Mouse (Mus musculus) cerebellum, adult 2 months (tissue): ENCODE measurements around the gene Sgce. TPM values are rescaled to one million over a fixed set of nuclear protein-coding genes. Genes with fewer than 3 reads are reported as not detected.

Experiments
- DNase-seq, 2 experiments: peaks; one replicate each; pipeline ENCODE4 v3.0.0; 2021
- H3K27ac ChIP-seq: fragments of 200-500 bp; 2 replicates; pipeline ENCODE4 v1.5.1; 2012; ENCODE audit warnings: low read length, control low read depth, inconsistent platforms; ENCODE audit not compliant: insufficient read depth
- H3K27me3 ChIP-seq: fragments of 200-500 bp; 2 replicates; pipeline ENCODE4 v1.6.1; 2012; ENCODE audit warnings: inconsistent platforms, mild to moderate bottlenecking, low read length, moderate library complexity; ENCODE audit not compliant: control insufficient read depth, insufficient read depth
- H3K4me1 ChIP-seq: fragments of 200-500 bp; 2 replicates; pipeline ENCODE4 v1.6.1; 2011; ENCODE audit warnings: low read length; ENCODE audit not compliant: control insufficient read depth, insufficient read depth
- H3K4me3 ChIP-seq: fragments of 200-500 bp; replicated peaks from 2 replicates; pipeline ENCODE3; 2011; ENCODE audit warnings: mild to moderate bottlenecking, low read depth, low read length, control low read depth; ENCODE audit not compliant: insufficient read depth
- CTCF ChIP-seq: fragments of 200-500 bp; IDR thresholded peaks from 2 replicates; pipeline ENCODE4 v1.5.1; 2011; ENCODE audit warnings: low read depth, mild to moderate bottlenecking, control low read depth, low read length, moderate library complexity, borderline replicate concordance; ENCODE audit not compliant: insufficient read depth
- POLR2A ChIP-seq: fragments of 200-500 bp; IDR thresholded peaks from 2 replicates; pipeline ENCODE4 v1.6.1; 2011; ENCODE audit warnings: low read length, control low read depth, borderline replicate concordance; ENCODE audit not compliant: insufficient read depth
- WGBS: fragments of 180-500 bp; shearing (Covaris S2); methylation state at CpG from one replicate; pipeline ENCODE4 v1.1.7; 2018; 5-methylcytosine and 5-hydroxymethylcytosine counted together
- polyA plus RNA-seq: library from polyadenylated mRNA; depleted of rRNA; stranded (reverse); fragments of >200 nt; gene quantifications from 2 replicates; pipeline ENCODE4 v1.2.3, GENCODE M21; 2012

The Sgce gene
- polyA plus RNA-seq, 1 experiment, result 40.5 TPM

DNA sequence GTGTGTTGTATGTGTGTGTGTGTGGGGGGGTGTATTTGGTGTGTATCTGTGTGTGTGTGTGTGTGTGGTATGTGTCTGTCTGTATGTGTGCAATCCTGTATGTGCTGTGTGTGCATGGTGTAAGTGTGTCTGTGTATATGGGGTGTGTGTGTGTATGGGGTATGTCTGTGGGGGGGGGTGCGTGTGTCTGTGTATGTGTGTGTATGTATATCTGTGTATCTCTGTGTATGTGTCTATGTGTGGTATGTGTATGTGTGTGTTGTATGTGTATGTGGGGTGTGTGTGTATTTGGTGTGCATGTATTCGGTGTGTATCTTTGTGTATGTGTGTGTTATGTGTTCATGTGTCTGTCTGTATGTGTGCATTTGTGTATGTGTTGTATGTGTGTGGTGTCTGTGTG, 30.8 kb downstream of the Sgce start:
- Histone ChIP-seq H3K27ac (no peak overlapping the region), H3K4me3 (no peak overlapping the region), H3K4me1 (no peaks in the 10 kb centered on the region), H3K27me3 (no peaks in the 10 kb centered on the region)
- no peak for DNase-seq
- WGBS, result 98% methylated on average over 2 of the region's 2 CpGs
- TF ChIP-seq POLR2A (no peak), CTCF (no peak)

DNA sequence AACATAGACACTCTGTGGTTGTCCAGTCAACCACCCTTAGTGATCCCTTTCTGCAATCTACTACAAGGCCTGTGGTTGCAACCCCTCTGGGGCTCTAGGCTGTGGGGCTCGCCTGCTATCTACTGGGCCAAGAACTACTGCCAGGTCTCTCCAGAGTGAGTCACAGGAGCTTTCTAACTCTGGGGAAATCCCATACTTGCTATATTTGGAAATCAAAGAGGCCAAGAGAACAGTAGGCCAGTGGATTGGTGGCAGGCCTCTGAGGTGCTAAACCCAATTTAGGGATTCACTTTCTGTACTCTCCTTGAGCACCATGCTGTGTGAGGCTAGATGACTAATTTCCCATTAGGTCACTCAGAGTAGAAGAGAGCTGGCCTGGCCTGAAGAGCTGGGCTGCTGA, 38.0 kb downstream of the Sgce start:
- TF ChIP-seq POLR2A, result no peak
- TF ChIP-seq CTCF, result no peak
- WGBS, result 56% methylated on average over 1 of the region's 1 CpGs

GRCm38 (mm10) chr6:4706415-4706814, 40.6 kb downstream of the Sgce start:
- Histone ChIP-seq H3K4me3 (no peak overlapping the region), H3K27me3 (no peaks in the 10 kb centered on the region), H3K27ac (no peak overlapping the region), H3K4me1 (no peaks in the 10 kb centered on the region)
- no peak for TF ChIP-seq CTCF
- TF ChIP-seq POLR2A, result no peak
- WGBS, result 92% methylated on average over 5 of the region's 5 CpGs
- no peak for DNase-seq

More for the DNA sequence above, 38.0 kb downstream of the Sgce start:
- Histone ChIP-seq H3K4me3 (no peak overlapping the region), H3K27me3 (no peaks in the 10 kb centered on the region), H3K4me1 (no peaks in the 10 kb centered on the region), H3K27ac (no peak overlapping the region)
- DNase-seq, result peak in 1 of 2 experiments; percentile 65

GRCm38 (mm10) chr6:4703908-4704307, 43.1 kb downstream of the Sgce start:
- WGBS, result 81% methylated on average over 7 of the region's 7 CpGs
- H3K4me1 ChIP-seq, result no peaks in the 10 kb centered on the region
- no peak for DNase-seq
- H3K27me3 ChIP-seq, result no peaks in the 10 kb centered on the region
- no peak overlapping the region for H3K4me3 ChIP-seq
- no peak overlapping the region for H3K27ac ChIP-seq
- TF ChIP-seq POLR2A, result no peak
- TF ChIP-seq CTCF, result no peak

DNA sequence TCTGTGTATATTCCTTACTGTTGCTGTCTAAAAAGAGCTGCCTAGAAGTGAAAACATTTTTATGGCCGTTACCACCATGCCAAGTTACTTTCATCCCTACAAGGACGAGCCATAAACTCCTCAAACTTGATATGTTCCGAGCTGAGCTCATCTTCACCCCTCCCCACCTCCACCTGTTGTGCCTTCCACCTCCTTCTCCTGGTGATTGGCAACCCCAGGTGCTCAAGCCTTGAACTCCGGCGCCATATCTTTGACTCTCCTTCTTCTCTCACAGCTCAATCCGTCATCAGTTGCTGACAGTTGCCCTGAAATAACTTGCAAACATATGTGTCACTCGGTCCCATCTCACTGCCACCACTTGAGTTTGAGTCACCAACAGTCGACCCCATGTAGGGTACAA, 45.4 kb downstream of the Sgce start:
- TF ChIP-seq POLR2A (no peak), CTCF (no peak)
- WGBS, result 85% methylated on average over 8 of the region's 8 CpGs

DNA sequence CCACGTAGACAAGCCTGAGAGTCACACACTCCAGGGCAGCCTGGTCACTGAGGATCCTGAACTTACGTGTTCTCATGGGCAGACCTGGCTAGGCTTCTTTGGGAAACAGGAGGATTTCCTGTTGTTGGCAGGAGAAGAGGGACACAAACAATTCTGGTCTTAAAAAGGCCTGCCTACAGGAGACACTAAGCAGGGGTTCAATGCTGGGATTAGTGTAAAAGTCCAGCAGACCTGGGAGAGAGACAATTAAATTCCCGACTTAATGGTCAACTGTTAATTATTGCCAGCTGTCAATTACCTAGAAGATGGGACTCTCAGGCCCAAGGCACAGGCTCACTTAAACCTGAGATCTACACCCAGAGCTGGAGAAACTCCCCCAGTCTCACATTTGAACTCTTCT, 51.2 kb downstream of the Sgce start:
- DNase-seq, result no peak
- no peaks in the 10 kb centered on the region for H3K4me1 ChIP-seq
- TF ChIP-seq CTCF (no peak), POLR2A (no peak)
- H3K27me3 ChIP-seq, result no peaks in the 10 kb centered on the region
- H3K27ac ChIP-seq, result no peak overlapping the region
- H3K4me3 ChIP-seq, result no peak overlapping the region
- 58% methylated on average over 3 of the region's 3 CpGs for WGBS

More for the DNA sequence above, 45.4 kb downstream of the Sgce start:
- DNase-seq, result no peak
- Histone ChIP-seq H3K4me1 (no peaks in the 10 kb centered on the region), H3K27ac (no peak overlapping the region), H3K4me3 (no peak overlapping the region), H3K27me3 (no peaks in the 10 kb centered on the region)

- H3K27me3 ChIP-seq, result no peaks in the 10 kb centered on the region
- no peak for DNase-seq
- H3K4me3 ChIP-seq, result no peak overlapping the region
- TF ChIP-seq CTCF (no peak), POLR2A (no peak)
- 60% methylated on average over 8 of the region's 8 CpGs for WGBS
- H3K4me1 ChIP-seq, result no peaks in the 10 kb centered on the region
- no peak overlapping the region for H3K27ac ChIP-seq
Observed at GRCm38 (mm10) chr6:4694672-4695231, 52.3 kb downstream of the Sgce start.

DNA sequence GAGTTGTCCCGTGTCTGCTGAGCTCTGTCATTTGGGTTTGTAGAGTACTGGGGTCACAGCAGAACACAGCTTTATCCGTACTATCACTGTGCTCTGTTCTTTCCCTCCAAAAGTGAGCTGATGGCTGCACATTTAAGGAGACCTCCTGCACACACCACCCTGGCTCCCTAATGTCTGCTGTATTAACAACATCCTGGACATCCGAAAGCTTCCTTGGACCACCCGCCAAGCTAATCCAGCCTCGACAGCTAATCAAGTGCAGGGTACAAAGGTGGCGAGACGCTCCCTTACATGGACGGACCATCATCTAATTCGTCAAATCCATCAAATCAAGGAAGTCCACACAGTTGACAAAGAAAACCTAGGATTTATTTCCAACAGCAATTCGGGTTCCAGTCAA, 53.5 kb downstream of the Sgce start:
- TF ChIP-seq POLR2A, result no peak
- no peak for TF ChIP-seq CTCF
- 68% methylated on average over 10 of the region's 10 CpGs for WGBS
- no peaks in the 10 kb centered on the region for H3K4me1 ChIP-seq
- H3K27ac ChIP-seq, result no peak overlapping the region
- no peaks in the 10 kb centered on the region for H3K27me3 ChIP-seq
- DNase-seq, result no peak
- no peak overlapping the region for H3K4me3 ChIP-seq

GRCm38 (mm10) chr6:4690438-4690837, 56.6 kb downstream of the Sgce start:
- Histone ChIP-seq H3K27me3 (no peaks in the 10 kb centered on the region), H3K4me1 (no peaks in the 10 kb centered on the region), H3K27ac (no peak overlapping the region), H3K4me3 (no peak overlapping the region)
- no peak for TF ChIP-seq POLR2A
- TF ChIP-seq CTCF, result no peak
- WGBS, result 95% methylated on average over 4 of the region's 4 CpGs
- no peak for DNase-seq
